Mouse (Mus musculus): ENCODE data around the gene Chpt1.

GRCm38 (mm10) chr10:88499993-88500392 is 3.9 kb downstream of the Chpt1 start:
- TF ChIP-seq POLR2A (IDR thresholded peaks at IDR 0.05; ENCODE audit: low read depth, low read length) (no peak), CTCF (IDR thresholded peaks at IDR 0.05; ENCODE audit: extremely low read depth, insufficient read length, insufficient replicate concordance, low read depth, low read length) (no peak)

Measured in small intestine, adult 2 months (tissue).